Mouse (Mus musculus) heart, postnatal 10 days (tissue): ENCODE results near the gene Lrp1. TPM values are rescaled to one million over a fixed set of nuclear protein-coding genes. Genes with fewer than 3 reads are reported as not detected.
"Not testable (repeated sequence)": the region's sequence is repeated elsewhere in the genome, so short reads cannot be mapped to it uniquely, and the experiment has no call there.

Source experiments
- DNase-seq, 2 experiments: peaks; one replicate each; pipeline ENCODE4 v3.0.0; 2021
- intact Hi-C: fragments of 180-260 bp; cut with DNase I; formaldehyde crosslinking; loops from one replicate; pipeline ENCODE4 v1.15.1; 2025
- total RNA-seq, 2 experiments: library from RNA; stranded (reverse); gene quantifications; 2 replicates each; pipeline ENCODE4 v1.2.3; 2021

Lrp1 gene
- total RNA-seq, result 10 to 100 TPM; 95.8 to 96.3 TPM

DNA sequence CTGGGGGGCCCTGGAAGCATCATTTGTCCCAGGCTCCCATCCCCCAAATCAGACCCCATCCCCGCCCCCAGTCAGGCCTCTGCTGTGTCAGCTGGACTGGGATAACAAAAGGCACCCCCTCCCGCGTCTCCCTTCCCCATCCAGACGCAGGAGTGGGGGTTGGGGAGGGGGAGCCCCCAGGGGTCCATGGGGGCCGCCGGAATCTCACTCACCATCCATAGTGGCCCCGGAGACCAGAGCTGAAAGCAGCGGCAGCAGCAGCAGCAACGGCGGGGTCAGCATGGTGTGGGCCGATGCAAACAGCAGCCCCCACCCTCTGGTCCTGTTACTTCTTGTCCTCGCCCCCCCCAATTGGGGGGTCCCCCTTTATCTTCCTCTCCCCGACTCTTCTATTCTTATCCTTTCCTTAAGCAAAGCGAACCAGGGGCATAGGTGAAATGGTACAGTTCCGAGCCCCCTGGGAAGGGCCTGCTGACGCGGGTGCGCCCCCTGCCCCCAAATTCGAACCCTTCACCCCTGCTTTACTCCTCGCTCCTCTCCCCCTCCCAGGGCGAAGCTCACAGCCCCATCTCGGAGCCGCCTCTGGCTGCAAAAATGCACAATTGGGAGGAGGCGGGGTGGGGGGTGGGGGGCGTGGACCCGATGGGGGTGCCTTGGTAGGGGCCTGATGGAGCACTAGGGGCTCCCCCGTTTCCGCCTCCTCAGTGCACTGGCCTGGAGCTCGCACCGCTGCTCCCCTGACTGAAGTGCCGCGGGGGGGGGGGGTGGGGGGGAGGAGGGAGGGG lies at the start of gene Lrp1:
Lrp1 (minus strand) TSS at position 743 of the 785 bp plus-strand sequence.
- intact Hi-C loops, result no loop called here
- DNase-seq, result peak in 1 of 2 experiments; percentile 45

DNA sequence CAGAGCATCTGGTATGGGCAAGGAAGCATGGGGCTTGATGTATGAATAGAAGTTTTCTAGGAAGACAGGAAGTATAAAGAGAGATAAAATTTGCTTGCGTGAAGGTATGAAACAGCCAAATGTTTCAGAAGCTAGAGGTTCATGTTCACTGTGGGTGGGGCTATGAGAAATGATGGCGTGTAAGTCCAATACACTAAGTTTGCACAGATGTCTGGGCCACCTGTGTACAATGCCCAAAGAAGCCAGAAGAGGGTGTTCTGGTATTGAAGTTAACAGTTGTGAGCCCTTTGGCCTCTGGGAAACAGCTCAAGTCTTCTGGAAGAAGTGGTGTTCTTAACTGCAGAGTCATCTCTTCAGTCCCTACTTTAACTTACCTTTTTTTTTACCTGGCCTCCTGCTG lies 49.2 kb upstream of the Lrp1 start:
- intact Hi-C loops, result no loop called here
- no peak for DNase-seq

DNA sequence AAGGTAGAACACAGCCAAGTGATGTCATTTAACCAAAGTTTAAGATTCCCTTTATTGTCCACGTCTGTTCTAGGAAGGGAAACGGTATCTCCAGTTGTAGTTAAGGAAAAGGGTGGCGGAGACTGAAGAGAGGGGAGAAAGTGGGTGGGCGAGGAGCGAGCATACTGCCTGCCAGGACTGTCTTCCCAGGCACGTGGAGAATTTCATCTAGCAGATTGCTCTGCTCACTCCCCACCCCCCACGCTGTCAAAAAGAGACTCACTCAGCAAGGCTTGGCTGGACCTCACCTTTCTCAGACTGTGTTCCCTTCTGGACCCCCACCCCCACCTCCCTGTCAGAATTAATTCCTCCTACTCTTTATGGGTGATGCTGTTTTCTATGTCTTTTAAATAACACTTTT lies 48.2 kb upstream of the Lrp1 start:
- intact Hi-C loops, result loop anchor here (10.0 kb wide), 2 partner anchors 374 to 474 kb away; partner anchors contain the start of genes Arhgef25 and Dtx3
- DNase-seq, result peak; percentile 46 to 58

DNA sequence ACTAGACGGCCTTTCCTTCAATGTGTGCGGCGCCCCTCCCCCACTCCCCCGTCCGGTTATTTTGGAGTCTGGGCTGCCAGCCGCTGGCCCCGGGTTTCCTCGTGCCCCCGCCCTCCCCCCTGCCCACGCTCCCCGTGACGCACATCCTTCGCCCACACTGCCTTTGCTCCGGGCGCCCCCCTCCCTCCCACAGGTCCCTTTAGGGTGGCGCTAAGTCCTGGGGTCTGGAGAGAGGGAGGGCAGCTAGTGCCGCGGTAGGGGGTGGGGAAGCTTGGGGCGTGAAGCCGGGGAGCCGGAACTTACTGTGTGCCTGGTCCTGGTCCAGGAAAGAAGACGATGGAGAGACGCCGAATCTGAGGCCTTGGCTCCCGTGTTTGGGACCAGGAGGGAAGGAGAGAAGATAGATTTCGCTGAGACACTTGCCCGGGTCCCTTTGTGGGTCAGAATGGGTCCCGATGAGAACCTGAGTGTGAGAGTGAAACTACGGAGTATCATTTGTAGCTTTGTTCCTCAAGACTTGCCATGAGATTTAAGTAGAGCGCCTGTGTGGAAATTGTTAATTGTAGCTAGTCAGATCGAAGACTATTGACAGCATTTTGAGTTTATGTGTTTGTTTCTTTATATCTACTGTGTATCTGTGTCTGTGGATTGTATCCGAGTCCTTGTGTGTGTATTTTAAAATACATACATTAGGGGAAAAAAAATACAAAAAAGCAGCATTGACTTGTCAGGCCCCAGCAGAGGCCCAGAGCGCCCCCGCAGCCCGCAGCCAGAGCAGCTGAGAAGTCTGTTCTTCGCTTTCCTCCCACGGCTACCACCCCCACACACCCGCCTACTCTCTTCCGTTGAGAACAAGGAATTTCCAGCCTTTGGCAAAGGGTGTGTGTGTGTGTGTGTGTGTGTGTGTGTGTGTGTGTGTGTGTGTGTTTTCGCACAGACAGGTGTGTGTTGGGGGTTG lies 47.4 kb upstream of the Lrp1 start, which contains the start of gene Nab2:
Nab2 (minus strand) TSS at position 476 of the 958 bp plus-strand sequence.
- DNase-seq, result peak; percentile 86 to 87
- intact Hi-C loops, result loop anchor here (10.0 kb wide), 2 partner anchors 374 to 474 kb away; partner anchors contain the start of genes Arhgef25 and Dtx3

DNA sequence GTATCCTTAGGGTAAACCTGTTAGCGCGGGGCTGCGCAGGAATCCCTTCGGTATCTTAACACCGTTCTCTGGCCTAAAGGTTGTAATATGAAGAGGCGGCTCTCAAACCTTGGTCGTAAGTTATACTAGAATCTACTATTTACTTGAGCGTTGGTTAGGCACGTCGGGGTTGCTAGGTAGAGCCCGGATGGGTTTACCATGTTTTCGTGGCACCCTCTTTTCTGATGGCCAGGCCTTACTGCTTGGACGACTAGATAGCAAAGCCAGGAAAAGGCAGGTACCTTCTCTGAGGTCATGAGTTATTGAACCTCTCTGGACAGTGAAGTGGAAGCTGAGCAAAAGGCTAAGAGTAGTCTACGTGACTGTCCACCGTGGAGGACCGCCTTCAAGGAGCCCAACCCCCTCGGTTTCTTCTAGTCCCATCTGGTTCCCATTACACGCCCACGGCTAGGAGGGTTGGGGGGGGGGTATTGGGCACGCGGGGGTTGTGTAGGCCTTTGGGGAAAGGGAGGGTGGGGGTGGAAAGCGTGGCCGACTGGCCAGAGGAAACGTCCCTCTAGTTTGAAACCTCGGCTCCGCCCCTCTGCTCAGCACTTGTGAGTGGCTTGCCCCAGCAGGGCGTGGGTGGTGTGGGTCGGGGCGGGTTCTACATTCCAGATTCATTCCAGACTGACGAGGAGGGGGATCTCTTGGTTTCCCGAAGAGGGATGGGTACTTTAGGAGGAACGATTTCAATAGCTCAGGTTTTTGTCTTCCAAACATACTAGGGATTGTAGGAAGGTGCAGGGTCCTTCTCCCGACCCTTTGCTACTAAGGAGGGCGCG lies 46.5 kb upstream of the Lrp1 start:
- DNase-seq, result peak; percentile 92 to 93
- intact Hi-C loops, result loop anchor here (2.0 to 10.0 kb wide), 3 partner anchors 25 to 473 kb away; partner anchors contain the start of genes Arhgef25, Dtx3 and Stat6

DNA sequence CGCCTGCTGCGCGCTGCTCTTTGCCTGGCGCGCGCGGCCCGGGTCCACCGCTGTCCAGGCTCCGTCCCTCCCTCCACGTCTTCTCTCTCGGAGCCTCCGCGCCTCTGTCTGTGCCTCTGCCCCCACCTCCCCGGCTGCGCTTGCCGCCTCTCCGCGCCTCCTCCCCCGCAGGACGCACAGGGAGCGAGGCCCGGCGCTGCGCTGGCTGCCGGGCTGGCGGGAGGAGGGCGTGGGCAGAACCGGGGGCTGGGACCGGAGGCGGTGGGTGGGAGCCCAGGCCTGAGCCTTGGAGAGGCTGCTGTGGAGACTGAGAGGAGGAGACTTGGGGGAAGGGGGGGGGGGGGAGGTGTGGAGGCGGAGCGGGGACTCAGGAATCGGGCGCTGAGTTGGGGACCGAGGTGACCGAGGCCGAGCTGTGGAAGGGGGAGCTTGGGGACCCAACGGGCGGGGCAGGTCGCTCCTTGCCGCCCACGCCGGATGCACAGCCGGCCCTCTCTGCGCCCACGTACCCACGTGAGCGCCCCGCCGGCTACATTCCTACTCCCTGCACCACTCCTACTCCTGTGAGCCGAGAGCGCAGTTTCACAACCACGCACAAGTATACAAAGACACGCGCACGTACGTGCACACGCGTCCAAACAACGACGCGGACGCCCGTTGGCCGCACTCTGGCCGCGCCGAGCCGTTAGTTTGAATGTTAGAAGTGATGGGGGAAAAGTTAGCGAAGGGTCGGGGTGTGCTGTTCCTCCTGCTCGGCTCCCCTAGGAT lies 45.7 kb upstream of the Lrp1 start, which contains the start of gene Nemp1:
Nemp1 (plus strand) TSS at position 401 of the 768 bp plus-strand sequence.
- intact Hi-C loops, result loop anchor here (2.0 to 10.0 kb wide), 3 partner anchors 24 to 472 kb away; partner anchors contain the start of genes Arhgef25, Dtx3 and Stat6
- DNase-seq, result peak; percentile 86 to 90

DNA sequence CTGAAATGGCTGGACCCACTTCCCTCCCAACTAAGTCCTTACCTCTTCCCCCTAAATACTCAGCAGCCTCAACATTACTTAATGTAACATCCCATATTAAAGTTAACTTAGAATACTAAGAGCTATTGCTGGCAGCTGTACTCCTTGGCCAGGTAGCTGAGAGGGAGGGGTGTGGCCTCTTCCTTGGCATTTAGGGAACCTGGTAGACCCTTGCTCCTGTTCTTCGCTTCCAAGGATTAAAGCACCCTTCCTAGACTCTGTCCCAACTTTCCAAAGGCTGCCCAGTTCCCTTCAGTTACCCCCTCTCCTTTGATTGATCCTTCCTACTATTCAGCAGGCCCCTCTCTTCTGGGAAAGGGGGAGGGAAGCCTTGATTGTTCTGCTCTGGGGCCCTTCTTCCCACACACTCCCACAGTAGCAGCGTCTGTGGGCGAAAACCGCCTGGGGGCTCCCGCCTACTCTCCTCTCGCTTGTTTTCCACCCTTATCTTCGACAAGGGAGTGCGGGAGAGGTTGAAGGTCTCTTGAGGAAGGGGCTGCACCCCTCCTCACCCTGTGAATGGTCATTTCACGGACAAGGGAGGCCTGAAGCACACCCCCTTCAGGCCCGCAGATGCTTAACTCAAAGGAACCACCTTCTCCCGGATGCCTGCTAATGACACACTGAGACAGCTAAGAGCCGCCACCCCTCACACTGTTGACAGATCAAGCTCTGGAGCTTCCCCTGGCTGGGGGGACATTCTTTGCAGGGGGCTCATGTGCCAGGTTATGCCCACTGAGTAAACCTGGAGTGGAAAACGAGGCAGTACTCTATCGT lies 44.6 kb upstream of the Lrp1 start:
- intact Hi-C loops, result loop anchor here (2.0 to 10.0 kb wide), 3 partner anchors 23 to 471 kb away; partner anchors contain the start of genes Arhgef25, Dtx3 and Stat6
- DNase-seq, result peak; percentile 30 to 48

DNA sequence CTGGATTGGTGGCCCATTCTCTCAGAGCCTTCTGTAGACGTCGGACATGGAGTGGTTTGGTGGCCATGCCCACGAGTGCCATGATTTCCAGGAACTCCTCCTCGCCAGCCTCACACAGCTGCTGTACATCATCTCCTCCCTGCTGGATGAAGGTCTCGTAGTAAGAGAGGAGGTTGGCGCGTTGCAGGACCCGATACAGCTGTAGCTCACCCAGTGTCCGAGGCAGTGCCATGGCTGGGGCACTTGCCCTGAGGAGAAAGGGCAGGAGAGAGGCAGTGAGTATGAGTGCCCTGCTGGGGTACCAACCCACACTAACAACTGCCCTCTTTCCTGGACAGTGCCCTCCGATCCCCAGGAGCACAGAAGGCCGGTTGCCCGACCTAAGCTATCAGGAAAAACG lies 43.9 kb upstream of the Lrp1 start:
- peak in 1 of 2 experiments; percentile 9 for DNase-seq
- intact Hi-C loops, result loop anchor here (10.0 kb wide), 2 partner anchors 370 to 470 kb away; partner anchors contain the start of genes Arhgef25 and Dtx3

DNA sequence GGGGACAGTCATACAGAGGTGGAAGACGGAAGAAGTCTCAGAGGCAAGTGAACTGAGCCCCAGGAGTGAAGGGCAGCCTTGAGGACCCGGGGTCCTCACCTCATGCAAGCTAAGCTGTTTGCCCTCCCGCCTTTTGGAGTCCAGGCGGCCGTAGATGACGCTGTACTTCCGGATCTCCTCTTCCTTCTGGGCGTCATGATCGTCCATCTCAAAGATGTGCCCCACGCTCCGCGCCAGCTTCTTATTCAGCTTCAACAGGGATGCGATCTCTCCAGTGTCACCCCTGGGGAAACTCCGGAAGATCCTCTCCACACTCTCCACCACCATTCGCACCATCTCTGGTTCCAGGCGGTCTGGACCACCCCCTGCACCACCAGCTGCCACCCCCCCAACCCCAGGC lies 43.2 kb upstream of the Lrp1 start:
- peak in 1 of 2 experiments; percentile 16 for DNase-seq
- intact Hi-C loops, result loop anchor here (10.0 kb wide), 2 partner anchors 369 to 469 kb away; partner anchors contain the start of genes Arhgef25 and Dtx3

DNA sequence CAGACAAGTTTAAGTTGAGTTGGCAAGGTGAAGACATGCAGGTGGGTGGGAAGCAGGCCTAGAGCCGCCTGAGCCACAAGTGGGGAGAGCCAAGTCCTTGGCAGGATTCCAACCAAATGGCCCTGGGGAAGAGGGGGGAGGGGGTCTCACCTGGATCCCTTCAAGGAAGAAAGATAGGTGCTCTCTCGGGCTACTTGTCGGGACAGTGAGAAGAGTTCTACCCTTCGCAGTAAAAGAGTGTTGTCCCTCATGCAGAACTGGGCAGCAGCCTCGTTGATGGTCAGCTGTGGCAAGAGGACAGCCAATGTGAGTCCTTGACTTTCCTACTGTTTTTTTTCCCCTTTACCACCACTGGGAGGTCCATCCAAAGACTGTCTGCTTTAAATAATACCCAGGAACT lies 42.6 kb upstream of the Lrp1 start:
- intact Hi-C loops, result loop anchor here (10.0 kb wide), 2 partner anchors 369 to 469 kb away; partner anchors contain the start of genes Arhgef25 and Dtx3
- peak in 1 of 2 experiments; percentile 20 for DNase-seq

DNA sequence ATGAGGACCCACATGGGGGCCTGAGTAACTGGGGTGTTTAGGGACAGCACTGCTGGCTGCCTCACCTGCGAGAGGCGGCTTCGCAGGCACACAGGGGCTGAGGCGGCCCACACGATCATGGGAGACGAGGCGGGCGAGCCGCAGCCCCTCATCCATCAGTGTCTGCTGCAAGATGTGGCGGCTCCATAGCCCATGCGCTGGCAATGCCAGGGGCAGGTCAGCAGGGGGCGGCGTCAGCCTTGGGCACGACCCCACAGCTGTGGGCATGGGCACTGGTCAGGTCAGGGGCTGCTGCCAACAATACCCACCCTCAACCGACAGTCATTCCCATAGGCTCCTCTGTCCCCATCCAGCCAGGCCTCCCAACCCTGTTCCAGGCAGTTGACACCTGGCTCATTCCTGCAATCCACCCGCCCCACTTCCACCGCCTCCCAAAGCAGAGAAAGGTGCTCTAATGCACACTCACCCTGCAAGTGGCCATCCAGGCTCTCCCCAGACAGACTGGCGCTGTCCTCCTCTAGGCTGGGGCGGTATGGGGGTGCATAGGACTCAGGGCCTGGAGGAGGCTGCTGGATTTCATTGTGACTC lies 41.8 kb upstream of the Lrp1 start:
- intact Hi-C loops, result loop anchor here (10.0 kb wide), 2 partner anchors 368 to 468 kb away; partner anchors contain the start of genes Arhgef25 and Dtx3
- DNase-seq, result peak; percentile 32 to 41

DNA sequence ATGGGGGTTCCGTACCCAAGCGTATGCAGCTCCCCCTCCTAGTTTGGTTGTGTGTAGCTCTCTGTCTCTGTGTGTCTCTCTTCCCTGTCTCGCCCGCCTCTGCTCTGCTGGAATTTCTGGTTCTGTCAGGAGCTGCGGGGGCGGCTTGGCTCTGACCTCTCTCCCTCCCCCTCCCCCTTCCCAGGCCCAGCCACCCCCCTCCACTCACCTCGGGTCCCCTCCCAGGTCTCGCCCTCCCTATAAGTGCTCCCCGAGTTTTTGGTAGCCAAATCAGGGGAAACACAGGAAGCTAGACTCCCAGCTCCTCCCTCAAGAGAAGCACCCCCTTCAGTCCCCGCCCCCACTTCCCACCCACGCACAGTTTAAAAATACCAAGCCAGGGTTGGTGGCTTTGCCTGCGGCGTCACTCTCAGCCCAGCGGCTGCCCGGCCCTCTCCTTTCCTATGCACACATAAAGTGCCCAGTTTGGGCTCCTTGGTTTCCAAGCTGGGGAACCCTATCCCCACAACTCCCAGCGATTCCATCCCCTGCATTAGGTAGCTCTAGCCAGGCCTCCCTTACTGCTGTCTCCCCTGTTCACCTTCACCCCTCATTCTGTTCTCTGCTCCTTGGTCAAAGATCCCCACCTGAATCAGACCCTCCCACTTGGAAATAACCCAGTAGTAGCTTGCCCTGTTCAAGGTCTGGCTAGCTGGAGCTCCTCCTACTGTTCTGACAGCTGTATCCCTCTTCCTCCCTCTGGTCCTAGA lies 41.1 kb upstream of the Lrp1 start:
- peak; percentile 78 to 79 for DNase-seq
- intact Hi-C loops, result loop anchor here (2.0 to 10.0 kb wide), 3 partner anchors 17 to 467 kb away; partner anchors contain the start of genes Arhgef25 and Dtx3

DNA sequence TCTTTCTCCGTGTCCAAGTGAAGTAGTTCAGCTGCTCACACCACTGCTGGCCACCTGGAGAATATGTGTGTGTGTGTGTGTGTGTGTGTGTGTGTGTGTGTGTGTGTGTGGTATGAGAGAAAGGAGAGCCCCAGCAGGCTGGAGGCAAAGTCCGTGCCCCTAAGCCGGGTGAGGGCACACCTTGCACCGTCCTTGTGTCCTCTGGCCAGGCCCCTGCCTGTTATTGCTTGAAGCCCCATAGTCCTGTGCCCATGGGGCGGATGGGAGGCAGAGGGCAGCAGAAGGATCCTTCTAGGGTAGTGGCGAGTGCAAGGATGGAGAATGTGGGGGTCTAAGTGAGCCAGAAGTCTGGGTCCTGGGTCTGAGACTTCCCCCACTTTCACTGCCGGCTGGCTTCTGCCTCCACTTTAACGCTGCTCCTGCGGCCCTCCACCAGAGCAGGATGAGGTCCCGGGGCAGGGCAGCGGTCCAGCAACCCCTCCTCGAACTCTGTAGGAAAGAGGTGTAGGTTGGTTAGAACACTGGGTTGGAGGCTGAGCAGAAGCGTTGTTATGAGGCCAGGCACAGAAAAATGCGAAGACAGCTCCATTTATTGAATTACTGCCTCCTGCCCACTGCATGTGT lies 40.5 kb upstream of the Lrp1 start:
- peak; percentile 44 to 46 for DNase-seq

DNA sequence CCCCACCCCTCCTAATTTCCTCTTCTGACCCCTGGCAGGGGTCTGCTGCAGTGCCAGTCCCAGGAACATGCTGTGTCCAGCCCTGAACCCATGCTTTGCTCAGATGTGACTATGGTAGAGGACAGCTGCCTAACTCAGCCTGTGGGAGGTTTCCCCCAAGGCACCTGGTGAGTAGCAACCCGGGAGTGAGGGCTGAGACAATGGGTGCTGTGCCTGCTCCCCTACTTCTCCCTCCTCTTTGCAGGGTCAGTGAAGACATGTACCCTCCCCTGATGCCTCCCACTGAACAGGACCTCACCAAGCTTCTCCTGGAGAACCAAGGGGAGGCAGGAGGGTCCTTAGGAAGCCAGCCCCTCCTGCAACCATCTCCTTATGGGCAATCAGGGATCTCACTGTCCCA lies 38.6 kb upstream of the Lrp1 start:
- intact Hi-C loops, result no loop called here
- no peak for DNase-seq

More for the DNA sequence above, 40.5 kb upstream of the Lrp1 start:
- intact Hi-C loops, result loop anchor here (2.0 to 10.0 kb wide), 3 partner anchors 17 to 467 kb away; partner anchors contain the start of genes Arhgef25 and Dtx3

DNA sequence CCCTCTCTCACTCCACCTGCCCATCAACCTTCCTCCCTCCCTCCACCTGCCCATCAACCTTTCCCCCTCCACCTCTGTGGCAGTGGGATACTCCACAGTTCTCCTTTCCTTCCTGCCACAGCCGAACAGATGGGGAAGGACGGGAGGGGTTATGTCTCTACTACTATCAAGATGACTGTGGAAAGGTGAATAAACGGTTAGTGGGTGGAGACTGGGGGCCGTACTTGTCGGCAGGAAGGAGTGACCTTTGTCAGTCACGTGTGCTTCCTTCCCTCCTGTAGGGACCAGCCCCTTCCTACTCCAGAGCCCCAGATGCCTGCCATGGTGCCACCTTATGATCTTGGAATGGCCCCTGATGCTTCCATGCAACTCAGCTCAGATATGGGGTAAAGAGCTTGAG lies 37.1 kb upstream of the Lrp1 start:
- intact Hi-C loops, result no loop called here
- no peak for DNase-seq

DNA sequence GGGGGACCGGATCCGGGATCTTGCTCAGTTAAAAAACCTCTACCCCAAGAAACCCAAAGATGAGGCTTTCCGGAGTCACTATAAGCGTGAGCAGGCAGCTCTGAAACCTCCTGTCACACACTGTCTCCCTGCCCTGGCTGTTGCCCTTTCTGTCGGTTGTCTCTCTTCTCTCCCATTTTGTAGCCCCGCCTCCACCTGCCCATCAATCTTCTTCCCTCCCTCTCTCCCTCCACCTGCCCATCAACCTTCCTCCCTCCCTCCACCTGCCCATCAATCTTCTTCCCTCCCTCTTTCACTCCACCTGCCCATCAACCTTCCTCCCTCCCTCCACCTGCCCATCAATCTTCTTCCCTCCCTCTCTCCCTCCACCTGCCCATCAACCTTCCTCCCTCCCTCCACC lies 36.7 kb upstream of the Lrp1 start:
- DNase-seq, intact Hi-C loops: not testable (repeated sequence)
